ENCODE assay signal across 9 mouse cellular contexts in the genomic region with DNA sequence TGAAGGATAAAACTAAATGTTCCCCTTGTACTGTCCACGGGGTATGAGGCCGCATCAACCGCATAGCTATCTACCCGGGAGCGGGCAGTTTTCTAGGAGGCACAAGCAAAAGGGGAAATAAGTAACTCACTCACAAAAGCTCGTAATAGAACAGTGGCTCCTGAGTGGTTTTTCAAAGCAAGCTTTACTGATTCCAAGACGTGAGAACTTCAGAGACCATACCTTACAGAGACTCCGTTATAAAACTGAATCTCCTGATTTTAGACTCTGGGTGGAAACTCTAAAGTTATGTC. TPM values are rescaled to one million over a fixed set of nuclear protein-coding genes. Genes with fewer than 3 reads are reported as not detected.
A peak's percentile ranks its signal among the peaks of the same experiment; 100 is the strongest.
DNase-seq lines count a peak whose midpoint lies in the region; ATAC-seq and TF ChIP-seq lines count a peak whose summit lies in the region.
"Had no signal": no experiment of that assay in that cellular context is flagged by ENCODE, and none has a peak within 500 bp of the region (broad histone marks: within the 10 kb centered on the region; RNA-seq: fewer than 3 reads in every experiment).

No protein-coding gene starts in this region.

- no peaks in the 10 kb centered on the region for H3K36me3 ChIP-seq in heart, embryonic 10.5 days
- H3K36me3 ChIP-seq in CH12.LX (replicated peaks in 1 of 2; ENCODE audit: control insufficient read depth in 1 of 2, insufficient read depth in 1 of 2, low read length in 1 of 2) = peaks cover 0 to 11% of the 10 kb centered on the region in 2 experiments
- H3K36me3 ChIP-seq in hindbrain, embryonic 12.5 days = no peaks in the 10 kb centered on the region

- H3K4me1 ChIP-seq in heart, embryonic 10.5 days = peaks cover 32% of the 10 kb centered on the region
- peaks cover 4 to 27% of the 10 kb centered on the region in 2 experiments for H3K4me1 ChIP-seq in CH12.LX (ENCODE audit: control insufficient read depth in 1 of 2, insufficient read depth in 2 of 2)
- peaks cover 25% of the 10 kb centered on the region for H3K4me1 ChIP-seq in hindbrain, embryonic 12.5 days

- WGBS in heart, embryonic 10.5 days = 70% methylated on average over 8 of the region's 8 CpGs
- 80% methylated on average over 8 of the region's 8 CpGs for WGBS in hindbrain, embryonic 12.5 days

- TF ChIP-seq EP300 in CH12.LX (IDR thresholded peaks at IDR 0.05; ENCODE audit: low read length) = no peak; the same call in 1 of the 2 replicates

- peak overlapping the region; percentile 97 for H3K4me2 ChIP-seq in CH12.LX (ENCODE audit: insufficient read depth, low read depth, poor library complexity, severe bottlenecking)
- H3K4me2 ChIP-seq in hindbrain, embryonic 12.5 days (replicated peaks) = peak overlapping the region; percentile 71

- ATAC-seq in hindbrain, embryonic 12.5 days (ENCODE audit: low FRiP score) = no peak
- 0 out of 2 replicates have a peak, but pooled peaks have one; percentile 30 for ATAC-seq in megakaryocyte progenitor cell, adult 5-6 weeks (replicated peaks; ENCODE audit: poor library complexity)

- 0 out of 2 replicates have a peak overlapping the region, but pooled peaks have one; percentile 11 for H3K27ac ChIP-seq in heart, embryonic 10.5 days
- no peak overlapping the region for H3K27ac ChIP-seq in CH12.LX (ENCODE audit: insufficient read depth, low read depth)
- no peak overlapping the region for H3K27ac ChIP-seq in hindbrain, embryonic 12.5 days

- H3K4me3 ChIP-seq in heart, embryonic 10.5 days = peak overlapping the region; percentile 85; the same call in 1 of the 2 replicates
- H3K4me3 ChIP-seq in CH12.LX (replicated peaks in 1 of 3; ENCODE audit: low read depth in 2 of 3, low read length in 2 of 3, poor library complexity in 1 of 3) = peak overlapping the region; percentile 69 to 95 (median 73)
- peak overlapping the region; percentile 68; the same call in 1 of the 2 replicates for H3K4me3 ChIP-seq in hindbrain, embryonic 12.5 days

- no peak for TF ChIP-seq RAD21 in CH12.LX (IDR thresholded peaks at IDR 0.05; ENCODE audit: low read depth, low read length)

- no peak for DNase-seq in heart, embryonic 10.5 days (ENCODE audit: low spot score)
- DNase-seq in heart, adult 11 months = no peak
- no peak for DNase-seq in CH12.LX (ENCODE audit: extremely low read depth)
- no peak for DNase-seq in thymus, postnatal 14 days
- DNase-seq in left cerebral cortex, adult 11 months (ENCODE audit: low spot score) = no peak
- DNase-seq in ovary, adult 18-20 months (ENCODE audit: low spot score) = no peak
- DNase-seq: embryo, embryonic 11 days had no signal

- dilution Hi-C loops in CH12.LX (cut with MboI; ENCODE audit: extremely low pct_ligation_motif_present, extremely low pct_unique_long_range_greater_than_20kb, low sequenced_read_pairs) = no loop called here

- no peak for TF ChIP-seq CTCF in CH12.LX (conservative IDR thresholded peaks at IDR 0.05 in 1 of 2, IDR thresholded peaks at IDR 0.05 in 1 of 2; ENCODE audit: low read depth in 2 of 2, low read length in 2 of 2)

- no peaks in the 10 kb centered on the region for H3K27me3 ChIP-seq in heart, embryonic 10.5 days (ENCODE audit: insufficient read depth, poor library complexity, severe bottlenecking)
- no peaks in the 10 kb centered on the region for H3K27me3 ChIP-seq in CH12.LX (replicated peaks)
- H3K27me3 ChIP-seq in hindbrain, embryonic 12.5 days = no peaks in the 10 kb centered on the region

- in situ Hi-C loops in CH12.LX (cut with MboI; ENCODE audit: low pct_ligation_motif_present, low pct_unique_long_range_greater_than_20kb, low sequenced_read_pairs) = no loop called here

- no peaks in the 10 kb centered on the region for H3K9me3 ChIP-seq in heart, embryonic 10.5 days
- H3K9me3 ChIP-seq in CH12.LX (replicated peaks; ENCODE audit: low read length) = no peaks in the 10 kb centered on the region
- H3K9me3 ChIP-seq in hindbrain, embryonic 12.5 days (replicated peaks) = no peaks in the 10 kb centered on the region

- H3K79me2 ChIP-seq in CH12.LX (replicated peaks; ENCODE audit: control insufficient read depth, extremely low read depth, insufficient read depth, poor library complexity, severe bottlenecking) = no peaks in the 10 kb centered on the region

- no peak for TF ChIP-seq POLR2A in CH12.LX (IDR thresholded peaks at IDR 0.05; ENCODE audit: low read depth, low read length)

- peak overlapping the region; percentile 96 for H3K9ac ChIP-seq in CH12.LX (ENCODE audit: insufficient read depth, low read depth)
- H3K9ac ChIP-seq in hindbrain, embryonic 12.5 days = no peak overlapping the region

TF ChIP-seq in CH12.LX, 34 proteins besides CTCF, POLR2A, EP300 and RAD21:
- TF ChIP-seq KAT2A (IDR thresholded peaks at IDR 0.05; ENCODE audit: insufficient replicate concordance, low read length) (no peak), USF1 (IDR thresholded peaks at IDR 0.05; ENCODE audit: low read depth, low read length) (no peak), BHLHE40 (IDR thresholded peaks at IDR 0.05; ENCODE audit: low read depth, low read length) (no peak), TBP (conservative IDR thresholded peaks at IDR 0.05; ENCODE audit: low read depth, low read length) (no peak), CHD1 (IDR thresholded peaks at IDR 0.05; ENCODE audit: low read depth, low read length) (no peak), JUND (conservative IDR thresholded peaks at IDR 0.05; ENCODE audit: low read depth, low read length) (no peak), ZC3H11A (IDR thresholded peaks at IDR 0.05; ENCODE audit: low read depth, low read length) (no peak), MXI1 (IDR thresholded peaks at IDR 0.05; ENCODE audit: low read depth, low read length) (no peak), HCFC1 (IDR thresholded peaks at IDR 0.05; ENCODE audit: low read depth, low read length) (no peak), CHD2 (IDR thresholded peaks at IDR 0.05; ENCODE audit: low read length) (no peak), ELF1 (IDR thresholded peaks at IDR 0.05; ENCODE audit: low read depth, low read length) (no peak)

RNA-seq across cellular contexts. Expression of gene Btbd9, which starts 1.6 kb away (rescaled TPM):
- polyA plus RNA-seq in heart, embryonic 10.5 days (2016; fragmentation: Nextera tagmentation; extraction: Ambion mirVana) = 47.7 and 59.8 TPM in 2 replicates
- 16.6 and 19.3 TPM in 2 replicates for total RNA-seq in CH12.LX (2012; rRNA removed)
- 18.6 and 25.4 TPM in 2 replicates for total RNA-seq in CH12.LX (2014; rRNA removed)
- 20.0 and 22.3 TPM in 2 replicates for polyA plus RNA-seq in CH12.LX (2012; ENCODE audit: insufficient read length, low read depth)
- polyA plus RNA-seq in hindbrain, embryonic 12.5 days (2016; fragmentation: Nextera tagmentation; extraction: Ambion mirVana) = 100 and 106 TPM in 2 replicates
- 20.1 and 25.4 TPM in 2 replicates for total RNA-seq in megakaryocyte progenitor cell, adult 5-6 weeks (2015)
- total RNA-seq in megakaryocyte progenitor cell, adult 5-6 weeks (2017) = 17.2 and 22.9 TPM in 2 replicates

RNA-seq across cellular contexts. Expression of gene Dnah8, which starts 49.4 kb away (rescaled TPM):
- 3.0 and 3.4 TPM in 2 replicates for polyA plus RNA-seq in heart, embryonic 10.5 days (2016; fragmentation: Nextera tagmentation; extraction: Ambion mirVana)
- total RNA-seq in CH12.LX (2012; rRNA removed) (not detected in 2 replicates), CH12.LX (2014; rRNA removed) (0.09 and 0.43 TPM in 2 replicates)
- 0.55 and 0.99 TPM in 2 replicates for polyA plus RNA-seq in CH12.LX (2012; ENCODE audit: insufficient read length, low read depth)
- 0.64 and 0.97 TPM in 2 replicates for polyA plus RNA-seq in hindbrain, embryonic 12.5 days (2016; fragmentation: Nextera tagmentation; extraction: Ambion mirVana)
- total RNA-seq in megakaryocyte progenitor cell, adult 5-6 weeks (2015) = 25.8 and 27.1 TPM in 2 replicates
- total RNA-seq in megakaryocyte progenitor cell, adult 5-6 weeks (2017) = 19.6 and 34.1 TPM in 2 replicates

RNA-seq across cellular contexts. Expression of gene Glo1, which starts 51.9 kb away (rescaled TPM):
- 219 and 228 TPM in 2 replicates for polyA plus RNA-seq in heart, embryonic 10.5 days (2016; fragmentation: Nextera tagmentation; extraction: Ambion mirVana)
- total RNA-seq in CH12.LX (2012; rRNA removed) = 143 and 155 TPM in 2 replicates
- 283 and 307 TPM in 2 replicates for total RNA-seq in CH12.LX (2014; rRNA removed)
- polyA plus RNA-seq in CH12.LX (2012; ENCODE audit: insufficient read length, low read depth) = 170 and 194 TPM in 2 replicates
- 186 and 189 TPM in 2 replicates for polyA plus RNA-seq in hindbrain, embryonic 12.5 days (2016; fragmentation: Nextera tagmentation; extraction: Ambion mirVana)
- 112 and 117 TPM in 2 replicates for total RNA-seq in megakaryocyte progenitor cell, adult 5-6 weeks (2015)
- total RNA-seq in megakaryocyte progenitor cell, adult 5-6 weeks (2017) = 118 and 129 TPM in 2 replicates
